Mouse (Mus musculus): Measurements from ENCODE around the gene Fam76a. TPM values are rescaled to one million over a fixed set of nuclear protein-coding genes. Genes with fewer than 3 reads are reported as not detected.
"Not testable (repeated sequence)": the region's sequence is repeated elsewhere in the genome, so short reads cannot be mapped to it uniquely, and the experiment has no call there.

Fam76a gene
- total RNA-seq, 2 experiments from 2014 or later: 35.5 to 38.6 TPM

- DNase-seq: peak; percentile 90 to 93
Measured at GRCm38 (mm10) chr4:132945261-132946046, 23.1 kb upstream of the Fam76a start.

- peak; percentile 51 to 55 for DNase-seq
Measured at GRCm38 (mm10) chr4:132944776-132945175, 22.4 kb upstream of the Fam76a start.

GRCm38 (mm10) chr4:132944106-132944505 is 21.7 kb upstream of the Fam76a start:
- peak; percentile 82 to 85 for DNase-seq

GRCm38 (mm10) chr4:132943088-132943487 is 20.7 kb upstream of the Fam76a start:
- peak; percentile 70 to 83 for DNase-seq

GRCm38 (mm10) chr4:132941012-132941729 is 18.8 kb upstream of the Fam76a start:
- peak in 1 of 2 experiments; percentile 55 for DNase-seq

- DNase-seq: peak; percentile 76 to 79
Measured at GRCm38 (mm10) chr4:132939421-132940127, 17.2 kb upstream of the Fam76a start.

GRCm38 (mm10) chr4:132938181-132938941 is 16.0 kb upstream of the Fam76a start:
- DNase-seq: peak; percentile 41 to 42

GRCm38 (mm10) chr4:132934639-132935038 is 12.3 kb upstream of the Fam76a start:
- DNase-seq: no peak

GRCm38 (mm10) chr4:132932752-132933404 is 10.5 kb upstream of the Fam76a start:
- DNase-seq: no peak

GRCm38 (mm10) chr4:132930784-132931183 is 8.4 kb upstream of the Fam76a start:
- DNase-seq: peak; percentile 52 to 54

- not testable (repeated sequence) for DNase-seq
Measured at GRCm38 (mm10) chr4:132926520-132926919, 4.2 kb upstream of the Fam76a start.

GRCm38 (mm10) chr4:132922061-132922530 is 262 bp downstream of the Fam76a start:
- peak; percentile 58 to 69 for DNase-seq

- no peak for DNase-seq
Measured at GRCm38 (mm10) chr4:132921488-132921887, 870 bp downstream of the Fam76a start.

GRCm38 (mm10) chr4:132920171-132920570 is 2.2 kb downstream of the Fam76a start:
- DNase-seq: no peak

- not testable (repeated sequence) for DNase-seq
Measured at GRCm38 (mm10) chr4:132918493-132918892, 3.9 kb downstream of the Fam76a start.

- no peak for DNase-seq
Measured at GRCm38 (mm10) chr4:132912156-132912555, 10.2 kb downstream of the Fam76a start.

- DNase-seq: peak; percentile 57 to 65
Measured at GRCm38 (mm10) chr4:132905843-132906360, 16.5 kb downstream of the Fam76a start.

- DNase-seq: peak; percentile 14 to 30
Measured at GRCm38 (mm10) chr4:132904765-132905309, 17.5 kb downstream of the Fam76a start.

GRCm38 (mm10) chr4:132904071-132904470 is 18.3 kb downstream of the Fam76a start:
- DNase-seq: no peak

GRCm38 (mm10) chr4:132898197-132898596 is 24.2 kb downstream of the Fam76a start:
- DNase-seq: peak; percentile 13 to 22
